Mouse (Mus musculus): ENCODE data around the gene Aloxe3. TPM values are rescaled to one million over a fixed set of nuclear protein-coding genes. Genes with fewer than 3 reads are reported as not detected.
A peak's percentile ranks its signal among the peaks of the same experiment; 100 is the strongest.

Gene Aloxe3
- polyA plus RNA-seq, 1 experiment: 1.2 TPM

GRCm38 (mm10) chr11:69179512-69179911 is 53.8 kb downstream of the Aloxe3 start:
- H3K4me1 ChIP-seq (ENCODE audit: control insufficient read depth, insufficient read depth, insufficient read length, low read length): no peaks in the 10 kb centered on the region
- no peaks in the 10 kb centered on the region for H3K36me3 ChIP-seq (ENCODE audit: control insufficient read depth, insufficient read depth, low read length)
- H3K4me3 ChIP-seq (ENCODE audit: low read depth, low read length): no peak overlapping the region
- 50% methylated on average over 3 of the region's 3 CpGs for WGBS
- no peak for TF ChIP-seq POLR2A (IDR thresholded peaks at IDR 0.05; ENCODE audit: low read depth, low read length)
- TF ChIP-seq CTCF (IDR thresholded peaks at IDR 0.05; ENCODE audit: extremely low read depth, insufficient read length, insufficient replicate concordance, low read depth, low read length): no peak
- no peak overlapping the region for H3K27ac ChIP-seq (ENCODE audit: insufficient read depth, low read depth, low read length)
- H3K27me3 ChIP-seq (ENCODE audit: control insufficient read depth, insufficient read depth, low read length): no peaks in the 10 kb centered on the region

- no peak for TF ChIP-seq POLR2A (IDR thresholded peaks at IDR 0.05; ENCODE audit: low read depth, low read length)
- TF ChIP-seq CTCF (IDR thresholded peaks at IDR 0.05; ENCODE audit: extremely low read depth, insufficient read length, insufficient replicate concordance, low read depth, low read length): no peak
- 74% methylated on average over 4 of the region's 4 CpGs for WGBS
- no peak overlapping the region for H3K4me3 ChIP-seq (ENCODE audit: low read depth, low read length)
- no peak overlapping the region for H3K27ac ChIP-seq (ENCODE audit: insufficient read depth, low read depth, low read length)
- no peaks in the 10 kb centered on the region for H3K36me3 ChIP-seq (ENCODE audit: control insufficient read depth, insufficient read depth, low read length)
- H3K27me3 ChIP-seq (ENCODE audit: control insufficient read depth, insufficient read depth, low read length): no peaks in the 10 kb centered on the region
- no peaks in the 10 kb centered on the region for H3K4me1 ChIP-seq (ENCODE audit: control insufficient read depth, insufficient read depth, insufficient read length, low read length)
These were observed 54.4 kb downstream of the Aloxe3 start for GRCm38 (mm10) chr11:69180120-69180519.

- no peaks in the 10 kb centered on the region for H3K36me3 ChIP-seq (ENCODE audit: control insufficient read depth, insufficient read depth, low read length)
- TF ChIP-seq CTCF (IDR thresholded peaks at IDR 0.05; ENCODE audit: extremely low read depth, insufficient read length, insufficient replicate concordance, low read depth, low read length) (no peak), POLR2A (IDR thresholded peaks at IDR 0.05; ENCODE audit: low read depth, low read length) (no peak)
- WGBS: 87% methylated on average over 5 of the region's 5 CpGs
- no peaks in the 10 kb centered on the region for H3K4me1 ChIP-seq (ENCODE audit: control insufficient read depth, insufficient read depth, insufficient read length, low read length)
- H3K4me3 ChIP-seq (ENCODE audit: low read depth, low read length): no peak overlapping the region
- no peak overlapping the region for H3K27ac ChIP-seq (ENCODE audit: insufficient read depth, low read depth, low read length)
- H3K27me3 ChIP-seq (ENCODE audit: control insufficient read depth, insufficient read depth, low read length): no peaks in the 10 kb centered on the region
These were observed 59.3 kb downstream of the Aloxe3 start for GRCm38 (mm10) chr11:69185031-69185430.

GRCm38 (mm10) chr11:69185936-69186335 is 60.2 kb downstream of the Aloxe3 start:
- H3K4me3 ChIP-seq (ENCODE audit: low read depth, low read length): no peak overlapping the region
- no peaks in the 10 kb centered on the region for H3K36me3 ChIP-seq (ENCODE audit: control insufficient read depth, insufficient read depth, low read length)
- H3K27me3 ChIP-seq (ENCODE audit: control insufficient read depth, insufficient read depth, low read length): no peaks in the 10 kb centered on the region
- no peaks in the 10 kb centered on the region for H3K4me1 ChIP-seq (ENCODE audit: control insufficient read depth, insufficient read depth, insufficient read length, low read length)
- TF ChIP-seq CTCF (IDR thresholded peaks at IDR 0.05; ENCODE audit: extremely low read depth, insufficient read length, insufficient replicate concordance, low read depth, low read length) (no peak), POLR2A (IDR thresholded peaks at IDR 0.05; ENCODE audit: low read depth, low read length) (no peak)
- H3K27ac ChIP-seq (ENCODE audit: insufficient read depth, low read depth, low read length): no peak overlapping the region
- 78% methylated on average over 6 of the region's 6 CpGs for WGBS

- peaks cover 15% of the 10 kb centered on the region for H3K27me3 ChIP-seq (ENCODE audit: control insufficient read depth, insufficient read depth, low read length)
- H3K27ac ChIP-seq (ENCODE audit: insufficient read depth, low read depth, low read length): no peak overlapping the region
- WGBS: 4% methylated on average over 1 of the region's 1 CpGs
- no peaks in the 10 kb centered on the region for H3K4me1 ChIP-seq (ENCODE audit: control insufficient read depth, insufficient read depth, insufficient read length, low read length)
- no peaks in the 10 kb centered on the region for H3K36me3 ChIP-seq (ENCODE audit: control insufficient read depth, insufficient read depth, low read length)
- TF ChIP-seq POLR2A (IDR thresholded peaks at IDR 0.05; ENCODE audit: low read depth, low read length): no peak
- TF ChIP-seq CTCF (IDR thresholded peaks at IDR 0.05; ENCODE audit: extremely low read depth, insufficient read length, insufficient replicate concordance, low read depth, low read length): no peak
- H3K4me3 ChIP-seq (ENCODE audit: low read depth, low read length): no peak overlapping the region
These were observed 67.1 kb downstream of the Aloxe3 start for GRCm38 (mm10) chr11:69192840-69193239.

- no peaks in the 10 kb centered on the region for H3K4me1 ChIP-seq (ENCODE audit: control insufficient read depth, insufficient read depth, insufficient read length, low read length)
- H3K4me3 ChIP-seq (ENCODE audit: low read depth, low read length): no peak overlapping the region; the same call in 1 of the 2 replicates
- no peaks in the 10 kb centered on the region for H3K36me3 ChIP-seq (ENCODE audit: control insufficient read depth, insufficient read depth, low read length)
- no peak overlapping the region for H3K27ac ChIP-seq (ENCODE audit: insufficient read depth, low read depth, low read length)
- TF ChIP-seq POLR2A (IDR thresholded peaks at IDR 0.05; ENCODE audit: low read depth, low read length) (no peak), CTCF (IDR thresholded peaks at IDR 0.05; ENCODE audit: extremely low read depth, insufficient read length, insufficient replicate concordance, low read depth, low read length) (no peak)
- WGBS: 8% methylated on average over 5 of the region's 5 CpGs
- peaks cover 17% of the 10 kb centered on the region for H3K27me3 ChIP-seq (ENCODE audit: control insufficient read depth, insufficient read depth, low read length)
These were observed 71.1 kb downstream of the Aloxe3 start for GRCm38 (mm10) chr11:69196766-69197165.

GRCm38 (mm10) chr11:69197194-69197593 is 71.5 kb downstream of the Aloxe3 start:
- peak overlapping the region; percentile 11 for H3K4me3 ChIP-seq (ENCODE audit: low read depth, low read length)
- no peak overlapping the region for H3K27ac ChIP-seq (ENCODE audit: insufficient read depth, low read depth, low read length)
- H3K36me3 ChIP-seq (ENCODE audit: control insufficient read depth, insufficient read depth, low read length): no peaks in the 10 kb centered on the region
- H3K27me3 ChIP-seq (ENCODE audit: control insufficient read depth, insufficient read depth, low read length): peaks cover 17% of the 10 kb centered on the region
- no peaks in the 10 kb centered on the region for H3K4me1 ChIP-seq (ENCODE audit: control insufficient read depth, insufficient read depth, insufficient read length, low read length)
- 1% methylated on average over 14 of the region's 14 CpGs for WGBS
- TF ChIP-seq CTCF (IDR thresholded peaks at IDR 0.05; ENCODE audit: extremely low read depth, insufficient read length, insufficient replicate concordance, low read depth, low read length) (no peak), POLR2A (IDR thresholded peaks at IDR 0.05; ENCODE audit: low read depth, low read length) (no peak)
